Mouse (Mus musculus) liver, embryonic 11.5 days (tissue): ENCODE measurements around the gene E2f1. TPM values are rescaled to one million over a fixed set of nuclear protein-coding genes. Genes with fewer than 3 reads are reported as not detected.
A peak's percentile ranks its signal among the peaks of the same experiment; 100 is the strongest.

ENCODE experiments used
- ATAC-seq: fragments of 200-750 bp; cut with Nextera tagmentation; replicated peaks from 2 replicates; pipeline ENCODE4 v1.8.0; 2017; ENCODE audit warnings: moderate number of reproducible peaks, mild to moderate bottlenecking, moderate TSS enrichment, moderate library complexity; ENCODE audit not compliant: low FRiP score
- DNase-seq: peaks from one replicate; pipeline ENCODE4 v3.0.0-alpha.2; 2017; ENCODE audit warnings: low spot score
- H3K27ac ChIP-seq: fragments of 300-500 bp; sonication (generic); 2 replicates; pipeline ENCODE4 v1.5.1; 2014; ENCODE audit warnings: mild to moderate bottlenecking, low read depth, low read length, control low read depth
- H3K27me3 ChIP-seq: fragments of 300-500 bp; sonication (generic); replicated peaks from 2 replicates; pipeline ENCODE4 v1.6.1; 2014; ENCODE audit warnings: low read length, mixed read lengths; ENCODE audit not compliant: control insufficient read depth, insufficient read depth
- H3K36me3 ChIP-seq: fragments of 300-500 bp; sonication (generic); 2 replicates; pipeline ENCODE4 v1.6.1; 2014; ENCODE audit warnings: mild to moderate bottlenecking, low read length, moderate library complexity, mixed read lengths; ENCODE audit not compliant: control insufficient read depth, insufficient read depth
- H3K4me1 ChIP-seq: fragments of 300-500 bp; sonication (generic); replicated peaks from 2 replicates; pipeline ENCODE4 v1.6.1; 2014; ENCODE audit warnings: low read length, mixed read lengths; ENCODE audit not compliant: control insufficient read depth, insufficient read depth
- H3K4me2 ChIP-seq: fragments of 300-500 bp; sonication (generic); 2 replicates; pipeline ENCODE4 v1.6.1; 2014; ENCODE audit warnings: mild to moderate bottlenecking, control low read depth, moderate library complexity
- H3K4me3 ChIP-seq: fragments of 300-500 bp; sonication (generic); 2 replicates; pipeline ENCODE4 v1.5.1; 2014; ENCODE audit warnings: low read depth, low read length, control low read depth
- H3K9ac ChIP-seq: fragments of 300-500 bp; sonication (generic); 2 replicates; pipeline ENCODE4 v1.6.1; 2014; ENCODE audit warnings: low read depth, low read length, control low read depth
- H3K9me3 ChIP-seq: fragments of 300-500 bp; sonication (generic); 2 replicates; pipeline ENCODE4 v1.6.1; 2016; ENCODE audit warnings: low read length, inconsistent platforms, mixed read lengths; ENCODE audit not compliant: control insufficient read depth
- WGBS: fragments of 180-500 bp; shearing (Covaris S2); extraction: QIAGEN DNeasy Blood & Tissue Kit; methylation state at CpG from one replicate; pipeline ENCODE4 v1.1.7; 2014; 5-methylcytosine and 5-hydroxymethylcytosine counted together
- polyA plus RNA-seq: library from polyadenylated mRNA; unstranded; fragments of >200 nt; fragmentation: Nextera tagmentation; extraction: Ambion mirVana; gene quantifications from 2 replicates; pipeline ENCODE4 v1.2.1, GENCODE M21; 2014

E2f1 gene
- polyA plus RNA-seq, result 12.6 and 14.0 TPM in 2 replicates

DNA sequence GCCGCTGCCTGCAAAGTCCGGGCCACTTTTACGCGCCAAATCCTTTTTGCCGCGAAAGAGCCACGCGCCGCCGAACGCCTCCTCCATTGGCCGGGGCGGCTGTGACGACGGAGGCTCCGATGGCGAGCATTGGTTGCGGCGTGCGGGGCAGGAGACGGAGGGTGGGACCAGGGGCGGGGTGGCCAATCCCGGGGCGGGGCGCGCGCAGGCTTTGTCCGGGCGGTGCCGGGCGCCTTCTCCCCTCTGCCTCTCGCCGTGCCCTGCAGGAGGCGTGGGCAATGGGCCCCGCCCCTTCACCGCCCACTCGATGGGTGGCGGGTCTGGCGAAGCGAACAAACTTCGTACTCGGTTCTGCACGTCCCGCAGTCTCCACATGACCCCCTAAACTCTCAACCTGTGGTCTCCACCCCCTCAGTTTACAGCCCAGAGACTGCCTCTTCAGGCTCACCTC is at the start of gene E2f1:
Gene E2f1, minus strand, starts transcription at position 57 of the 451 bp plus-strand sequence.
- peak within 1 kb of the TSS; percentile 88 for H3K4me3 ChIP-seq
- H3K9me3 ChIP-seq, result no peaks in the 10 kb centered on the region
- H3K27ac ChIP-seq, result peak within 1 kb of the TSS; percentile 95
- no peaks in the 10 kb centered on the region for H3K27me3 ChIP-seq
- H3K9ac ChIP-seq, result peak within 1 kb of the TSS; percentile 91
- H3K4me1 ChIP-seq, result peaks cover 38% of the 10 kb centered on the region
- ATAC-seq (peak; percentile 95), DNase-seq (peak; percentile 99)
- H3K4me2 ChIP-seq, result peak within 1 kb of the TSS; percentile 86
- under 1% methylated on average over 43 of the region's 44 CpGs for WGBS
- H3K36me3 ChIP-seq, result 0 out of 2 replicates have a peak, but pooled peaks cover 2% of the 10 kb centered on the region

DNA sequence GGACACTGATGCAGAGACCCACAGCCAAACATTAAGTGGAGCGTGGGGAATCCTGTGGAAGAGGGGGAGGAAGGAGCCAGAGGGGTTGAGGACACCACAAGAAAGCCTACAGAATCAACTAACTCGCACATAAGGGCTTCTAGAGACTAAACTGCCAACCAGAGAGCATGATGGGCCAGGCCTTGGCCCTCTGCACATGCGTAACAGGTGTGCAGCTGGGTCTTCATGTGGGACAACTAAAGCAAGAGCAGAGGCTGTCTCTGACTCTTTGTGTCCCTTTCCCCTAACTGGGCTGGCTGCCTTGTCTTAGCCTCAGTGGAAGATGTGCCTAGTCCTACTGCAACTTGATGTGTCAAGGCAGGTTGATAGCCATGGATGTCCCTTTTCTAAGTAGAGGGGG is 47.4 kb upstream of the E2f1 start:
- Histone ChIP-seq H3K9ac (no peak overlapping the region), H3K27ac (no peak overlapping the region; the same call in 1 of the 2 replicates), H3K9me3 (no peaks in the 10 kb centered on the region), H3K4me2 (no peak overlapping the region), H3K4me1 (peaks cover 14% of the 10 kb centered on the region), H3K27me3 (no peaks in the 10 kb centered on the region), H3K4me3 (no peak overlapping the region), H3K36me3 (no peaks in the 10 kb centered on the region)
- DNase-seq (no peak), ATAC-seq (no peak)
- WGBS, result 80% methylated on average over 3 of the region's 3 CpGs

DNA sequence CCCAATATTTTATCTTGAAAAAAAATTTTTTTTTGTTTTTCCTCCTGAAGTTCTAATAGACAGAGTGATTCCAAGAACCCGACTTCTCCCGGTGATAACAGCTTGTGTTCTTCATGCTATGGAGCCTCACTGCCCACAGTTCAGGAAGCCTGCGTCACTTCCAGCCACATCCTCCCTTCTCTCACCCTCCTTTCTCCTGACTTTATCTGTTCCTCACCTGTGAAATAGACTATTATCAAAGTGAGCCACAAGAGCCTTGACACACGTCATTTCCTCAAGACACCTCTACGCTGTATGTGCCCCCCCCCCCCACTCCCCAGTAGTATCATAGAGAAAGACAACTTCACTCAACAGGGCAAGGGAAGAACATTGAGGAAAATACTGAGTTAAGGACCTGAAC is 46.0 kb upstream of the E2f1 start:
- Histone ChIP-seq H3K27ac (peak overlapping the region; percentile 75), H3K9ac (no peak overlapping the region), H3K36me3 (no peaks in the 10 kb centered on the region), H3K9me3 (no peaks in the 10 kb centered on the region), H3K4me2 (peak overlapping the region; percentile 84), H3K4me1 (peaks cover 14% of the 10 kb centered on the region), H3K27me3 (no peaks in the 10 kb centered on the region), H3K4me3 (peak overlapping the region; percentile 26; the same call in 1 of the 2 replicates)
- WGBS, result 44% methylated on average over 5 of the region's 5 CpGs
- 0 out of 2 replicates have a peak, but pooled peaks have one; percentile 9 for ATAC-seq
- DNase-seq, result no peak

DNA sequence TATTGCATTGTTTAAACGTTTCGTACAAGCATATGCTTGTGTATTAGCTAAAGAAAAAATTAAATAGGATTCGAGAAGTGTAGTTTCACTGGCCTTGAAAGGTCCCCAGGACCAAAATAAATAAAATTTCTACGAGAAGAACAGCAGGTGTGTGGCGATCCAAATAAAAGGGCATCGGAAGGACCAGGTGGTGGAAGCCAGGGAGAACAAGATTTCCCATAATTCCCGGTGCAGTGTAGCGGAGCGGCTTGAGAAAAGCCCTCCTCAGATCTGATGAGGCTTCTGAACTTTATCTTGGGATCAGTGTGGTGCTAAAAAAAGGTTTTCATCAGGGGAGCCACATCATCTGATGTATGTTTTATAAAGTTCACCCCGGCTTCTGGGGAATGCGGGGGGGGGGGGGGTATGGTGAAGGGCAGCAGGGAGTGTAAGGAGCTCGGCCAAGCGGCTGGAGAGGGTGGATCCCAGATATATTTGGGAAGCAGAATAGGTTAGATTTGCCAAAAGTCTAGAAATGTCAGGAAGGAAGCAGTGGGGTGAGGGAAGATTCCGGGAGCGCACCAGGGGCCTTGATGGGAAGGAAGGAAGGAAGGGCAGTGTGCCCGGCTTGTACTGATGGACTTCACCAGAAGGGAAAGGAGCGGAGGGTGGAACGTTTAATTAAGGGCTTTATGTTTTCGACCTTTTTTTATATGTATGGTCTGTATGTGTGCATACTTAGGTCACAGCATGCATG is 45.3 kb upstream of the E2f1 start:
- 47% methylated on average over 19 of the region's 19 CpGs for WGBS
- ATAC-seq (no peak), DNase-seq (no peak)
- H3K27me3 ChIP-seq, result no peaks in the 10 kb centered on the region
- H3K4me2 ChIP-seq, result peak overlapping the region; percentile 84
- no peaks in the 10 kb centered on the region for H3K36me3 ChIP-seq
- peak overlapping the region; percentile 26 for H3K4me3 ChIP-seq
- H3K4me1 ChIP-seq, result peaks cover 14% of the 10 kb centered on the region
- H3K27ac ChIP-seq, result peak overlapping the region; percentile 75
- H3K9ac ChIP-seq, result peak overlapping the region; percentile 38
- H3K9me3 ChIP-seq, result no peaks in the 10 kb centered on the region

DNA sequence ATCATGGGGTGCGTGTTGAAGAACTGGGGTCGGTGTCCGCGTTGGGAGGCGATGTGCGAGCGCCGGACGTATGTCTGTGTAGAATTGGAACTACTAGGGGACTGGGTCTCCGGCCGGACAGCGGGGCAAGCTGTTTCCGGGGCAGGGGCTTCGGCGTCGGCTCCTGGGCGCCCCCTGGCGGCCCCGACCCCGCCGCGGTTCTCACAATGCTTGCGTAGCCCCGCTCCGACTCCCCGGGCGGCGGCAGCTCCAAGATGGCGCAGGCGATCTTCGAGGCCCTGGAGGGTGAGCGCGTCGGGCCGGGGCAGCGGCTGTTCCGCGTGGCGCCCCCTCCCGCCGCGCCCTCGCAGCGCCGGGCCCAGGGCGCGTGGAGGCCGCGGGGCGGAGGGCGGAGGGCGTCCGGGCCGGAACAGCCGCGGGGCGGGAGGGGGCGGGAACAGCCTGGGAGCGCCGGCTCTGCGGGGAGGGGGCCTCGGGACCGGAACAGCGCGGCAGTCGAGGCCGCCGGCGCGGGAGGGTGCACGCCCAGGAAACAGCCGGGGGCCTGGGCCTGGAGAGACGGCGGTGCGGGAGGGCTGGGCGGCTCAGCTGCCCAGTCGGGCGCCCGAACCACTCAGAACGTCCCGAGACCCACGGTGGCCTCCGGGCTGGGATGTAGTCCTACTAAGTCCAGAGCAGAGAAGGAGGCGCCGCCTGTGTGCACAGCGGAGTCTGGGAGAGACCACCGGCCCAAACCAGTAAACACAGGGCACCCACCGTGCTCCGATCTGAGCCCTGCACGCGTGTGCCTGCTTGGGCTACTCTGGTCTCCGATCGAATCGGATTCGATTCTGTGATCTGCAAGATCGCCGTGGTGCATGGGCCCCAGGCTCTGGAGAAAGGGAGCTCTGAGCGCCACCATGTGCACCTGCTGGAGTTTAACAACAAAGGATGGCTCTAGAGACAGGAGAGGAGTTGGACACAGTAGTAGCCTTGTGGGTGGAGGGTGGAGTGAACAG is 43.7 kb upstream of the E2f1 start, which contains the start of the genes Zfp341 and 4930519P11Rik:
Gene Zfp341, plus strand, starts transcription at position 180 of the 998 bp plus-strand sequence.
Gene 4930519P11Rik, minus strand, starts transcription at position 320 of the 998 bp plus-strand sequence.
- DNase-seq (peak; percentile 91), ATAC-seq (peak; percentile 87)

DNA sequence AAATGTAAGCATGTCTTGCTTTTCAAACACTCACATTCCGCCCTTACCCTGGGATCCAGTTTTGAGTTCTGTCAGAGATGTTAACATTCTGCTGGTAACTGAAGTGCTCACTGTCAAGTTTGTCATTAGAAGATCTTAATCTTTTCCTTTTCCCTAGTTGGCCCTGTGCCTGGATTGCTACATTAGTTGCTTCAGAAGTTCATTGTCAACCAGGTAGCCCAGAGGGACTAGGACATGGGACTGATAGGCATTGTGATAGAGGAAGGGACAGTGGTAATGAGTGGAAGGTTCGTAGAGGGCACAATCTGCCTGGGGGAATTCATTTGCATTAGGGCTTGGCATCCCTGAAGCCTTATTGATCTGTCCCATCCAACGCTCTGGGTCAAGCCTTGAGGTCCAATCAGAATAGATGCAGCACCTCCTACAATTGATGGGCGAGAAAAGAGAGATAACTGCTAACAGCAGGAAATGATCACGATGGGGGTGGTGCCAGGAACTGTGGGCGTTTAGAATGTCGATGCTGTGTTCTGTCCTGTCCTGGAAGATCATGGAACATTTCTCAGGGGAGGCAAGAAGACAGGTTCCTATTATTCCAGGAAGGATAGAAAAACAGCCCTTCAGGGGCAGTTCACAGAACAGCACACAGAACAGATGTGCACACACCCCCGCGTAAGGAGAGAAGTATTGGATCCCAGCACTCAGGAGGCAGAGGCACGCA is 39.5 kb upstream of the E2f1 start:
- Histone ChIP-seq H3K9ac (no peak overlapping the region), H3K27ac (no peak overlapping the region), H3K4me2 (no peak overlapping the region), H3K4me3 (no peak overlapping the region), H3K9me3 (no peaks in the 10 kb centered on the region), H3K4me1 (peaks cover 6% of the 10 kb centered on the region), H3K36me3 (no peaks in the 10 kb centered on the region), H3K27me3 (no peaks in the 10 kb centered on the region)
- WGBS, result 51% methylated on average over 10 of the region's 10 CpGs
- DNase-seq (no peak), ATAC-seq (no peak)

More for the DNA sequence above, 43.7 kb upstream of the E2f1 start, which contains the start of the genes Zfp341 and 4930519P11Rik:
- H3K4me2 ChIP-seq, result peak within 1 kb of the TSS; percentile 84
- H3K9me3 ChIP-seq, result no peaks in the 10 kb centered on the region
- H3K27me3 ChIP-seq, result no peaks in the 10 kb centered on the region
- peak within 1 kb of the TSS; percentile 96 for H3K27ac ChIP-seq
- WGBS, result under 1% methylated on average over 98 of the region's 98 CpGs
- peak within 1 kb of the TSS; percentile 64 for H3K4me3 ChIP-seq
- peak within 1 kb of the TSS; percentile 83 for H3K9ac ChIP-seq
- no peaks in the 10 kb centered on the region for H3K36me3 ChIP-seq
- H3K4me1 ChIP-seq, result peaks cover 14% of the 10 kb centered on the region

DNA sequence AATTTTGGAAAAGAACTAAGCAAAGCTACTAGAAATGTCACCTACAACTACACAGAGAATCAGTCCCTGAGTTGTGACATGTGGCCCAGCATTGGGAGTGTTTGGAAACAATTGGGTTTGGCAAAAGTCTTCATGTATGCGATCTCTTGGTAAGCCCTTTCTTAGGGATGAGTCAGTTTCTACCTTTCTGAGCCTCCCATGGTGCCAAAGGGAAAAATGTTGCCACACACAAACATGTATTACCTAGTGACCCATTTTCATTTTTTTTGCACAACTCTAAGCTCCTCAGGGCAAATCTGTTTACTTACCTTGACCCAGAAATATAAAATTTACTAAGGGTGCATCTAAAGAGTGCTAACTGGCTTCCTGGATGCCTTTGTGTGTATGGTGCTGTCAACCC is 37.3 kb upstream of the E2f1 start:
- no peak for ATAC-seq
- H3K4me1 ChIP-seq, result peaks cover 6% of the 10 kb centered on the region
- WGBS, result 88% methylated on average over 1 of the region's 1 CpGs
- no peak overlapping the region for H3K4me2 ChIP-seq
- no peak for DNase-seq
- no peaks in the 10 kb centered on the region for H3K27me3 ChIP-seq
- no peak overlapping the region for H3K4me3 ChIP-seq
- no peaks in the 10 kb centered on the region for H3K9me3 ChIP-seq
- H3K9ac ChIP-seq, result no peak overlapping the region
- H3K27ac ChIP-seq, result no peak overlapping the region
- no peaks in the 10 kb centered on the region for H3K36me3 ChIP-seq

DNA sequence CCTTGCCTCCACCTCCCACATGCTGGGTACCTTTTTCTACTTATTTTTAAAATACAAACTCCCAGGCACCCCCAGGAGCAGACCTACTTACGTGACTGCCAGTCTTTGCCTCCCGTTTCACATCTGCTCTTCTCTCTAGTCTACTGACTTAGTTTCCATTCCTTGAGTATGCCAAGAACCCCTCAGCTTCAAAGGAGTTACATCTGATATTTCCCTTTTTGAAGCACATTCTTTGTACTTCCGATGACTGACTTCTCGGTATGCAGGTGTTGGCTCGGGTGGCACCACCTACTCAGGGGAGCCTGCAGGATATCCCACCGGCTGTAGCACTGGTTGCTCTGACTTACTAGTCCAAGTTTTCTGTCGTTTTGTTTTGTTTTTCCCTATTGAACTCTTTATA is 34.5 kb upstream of the E2f1 start:
- H3K9me3 ChIP-seq, result no peaks in the 10 kb centered on the region
- H3K27me3 ChIP-seq, result no peaks in the 10 kb centered on the region
- peak overlapping the region; percentile 75 for H3K27ac ChIP-seq
- 25% methylated on average over 7 of the region's 7 CpGs for WGBS
- peak overlapping the region; percentile 90 for H3K4me2 ChIP-seq
- H3K4me1 ChIP-seq, result peaks cover 6% of the 10 kb centered on the region
- H3K9ac ChIP-seq, result peak overlapping the region; percentile 70
- no peaks in the 10 kb centered on the region for H3K36me3 ChIP-seq
- H3K4me3 ChIP-seq, result peak overlapping the region; percentile 86
- DNase-seq (no peak), ATAC-seq (peak; percentile 5; the same call in 1 of the 2 replicates)
